Mouse (Mus musculus) left cerebral cortex, adult 9 months (tissue): ENCODE measurements at regions not wholly inside any gene's neighbourhood (a gene's known extent, or its start where the extent isn't known, plus 50 kb on each side); places are given as distances from the start of the nearest gene placed in this dataset.
A peak's percentile ranks its signal among the peaks of the same experiment; 100 is the strongest.

Experiments used
- DNase-seq, 2 experiments: peaks; one replicate each; pipeline ENCODE4 v3.0.0; 2022; ENCODE audit warnings: low spot score in 2 of 2

DNA sequence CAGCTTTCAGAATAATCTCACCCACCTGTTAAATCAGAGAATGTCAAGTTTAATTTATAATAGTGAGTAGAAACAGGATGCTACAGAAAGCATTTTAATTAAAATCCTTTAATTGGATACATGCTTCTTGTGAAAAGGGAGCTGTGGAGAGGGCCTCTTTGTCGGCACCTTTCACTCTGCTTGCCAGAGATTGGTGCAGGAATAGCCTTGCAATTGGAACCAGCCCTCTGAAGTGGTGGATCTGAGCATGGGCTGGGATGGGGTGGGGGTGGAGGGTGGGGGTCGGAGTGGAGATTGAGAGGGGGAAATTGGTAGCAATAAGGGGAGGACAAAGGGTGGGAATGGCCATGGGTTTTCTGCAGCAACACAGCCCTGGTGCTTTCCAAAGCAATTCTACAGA, 207.2 kb downstream of the Tbx15 start:
- DNase-seq, result no peak

DNA sequence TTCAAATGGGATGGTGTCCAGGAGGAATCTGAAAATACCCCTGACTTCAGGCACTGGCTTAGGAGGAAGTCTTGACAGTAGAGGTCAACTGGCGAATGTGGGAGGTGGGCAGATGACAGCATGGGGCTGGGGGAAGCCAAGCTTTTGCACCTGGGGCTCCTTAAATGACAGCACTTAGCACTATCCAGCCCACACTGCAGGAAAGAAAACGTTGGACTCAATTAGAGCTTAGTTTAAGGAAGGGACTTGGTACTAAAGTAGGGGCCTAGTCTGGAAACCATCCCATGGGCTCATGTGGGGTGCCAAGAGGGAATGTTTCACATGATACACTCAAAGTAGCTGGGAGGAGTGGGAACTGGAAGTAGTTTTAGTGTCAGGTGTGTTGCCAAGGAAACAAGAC, 207.6 kb downstream of the Tbx15 start:
- no peak for DNase-seq

DNA sequence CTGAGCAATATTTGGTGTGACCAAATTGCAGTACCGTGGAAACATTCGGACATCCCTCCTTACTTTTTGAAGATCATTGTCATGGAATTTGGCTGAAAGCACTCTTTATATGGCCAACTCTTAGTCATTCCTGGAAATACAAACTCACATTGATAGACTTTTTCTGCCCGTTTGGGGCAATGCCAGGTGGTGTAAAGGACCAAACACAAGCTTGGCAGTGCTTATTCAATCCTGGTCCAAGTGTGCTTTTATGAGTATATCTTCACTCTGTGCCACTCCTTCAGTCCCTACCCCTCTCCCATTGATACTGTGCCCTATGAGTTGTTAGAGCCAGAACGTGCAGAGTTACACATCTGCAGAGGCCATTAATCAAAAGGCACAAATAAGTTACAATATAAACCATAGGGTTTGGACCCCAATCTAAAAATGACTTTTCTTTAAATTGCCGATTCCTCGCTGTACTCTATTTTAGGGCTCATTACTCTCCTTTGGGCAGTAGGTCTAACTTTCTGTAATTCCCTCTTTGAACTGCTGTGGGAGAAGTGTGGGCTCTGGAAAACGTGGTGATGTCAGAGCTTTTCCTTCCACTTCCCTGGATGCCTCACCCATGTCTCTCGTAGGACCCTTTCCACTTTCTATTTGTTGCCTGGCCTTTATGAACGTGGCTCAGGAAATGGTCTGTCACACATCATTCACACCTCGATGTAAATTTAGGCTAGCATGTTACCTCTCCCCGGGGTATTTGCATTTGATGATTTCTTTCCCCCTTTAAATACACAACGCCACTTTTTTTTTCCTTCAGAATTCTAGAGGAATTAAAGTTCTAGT, 219.1 kb downstream of the Tbx15 start:
- no peak for DNase-seq

DNA sequence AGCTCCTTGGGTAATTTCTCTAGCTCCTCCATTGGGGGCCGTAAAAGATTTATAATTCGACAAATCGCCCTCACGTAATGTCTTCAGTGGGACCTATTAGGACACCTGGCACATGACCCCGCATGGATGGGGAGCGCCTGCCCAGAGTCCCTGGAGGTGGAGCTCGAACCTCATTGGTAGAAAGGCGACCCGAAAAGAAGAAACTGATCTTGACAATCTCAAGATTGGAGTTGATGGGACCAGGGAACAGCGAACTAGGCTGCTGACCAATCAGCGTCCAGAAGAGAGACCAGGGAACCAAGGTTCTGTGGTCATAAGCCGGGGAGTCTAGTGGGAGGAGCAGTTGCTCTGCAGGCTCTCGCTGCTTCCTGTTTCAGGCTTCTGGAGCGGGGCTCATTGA, 259.8 kb downstream of the Tbx15 start:
- no peak for DNase-seq

- no peak for DNase-seq
Measured at GRCm38 (mm10) chr3:99504772-99505171, 264.6 kb downstream of the Tbx15 start.

- DNase-seq, result no peak
Measured at GRCm38 (mm10) chr3:99512250-99512649, 272.1 kb downstream of the Tbx15 start.

- no peak for DNase-seq
Measured at GRCm38 (mm10) chr3:99512933-99513332, 272.8 kb downstream of the Tbx15 start.

DNA sequence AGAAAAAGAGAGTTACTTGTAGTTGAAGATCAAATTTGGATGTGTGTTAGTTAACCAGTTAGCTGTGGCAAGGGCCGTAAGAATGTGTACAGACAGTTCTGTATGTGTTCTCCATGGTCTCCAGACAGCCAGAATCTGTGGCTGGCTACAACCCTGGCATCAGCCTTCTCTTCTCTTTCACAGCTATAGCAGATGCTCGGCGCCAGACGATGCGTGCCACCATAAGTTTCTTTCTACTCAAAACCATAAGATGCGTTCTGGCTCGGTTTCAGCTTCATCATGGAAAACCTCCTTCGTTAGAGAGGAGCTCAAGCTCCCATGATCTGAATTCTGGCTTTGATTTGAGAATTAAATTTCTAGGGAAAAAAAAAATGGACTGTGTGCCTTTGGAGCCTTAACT, 275.6 kb downstream of the Tbx15 start:
- DNase-seq, result peak; percentile 4 to 54

DNA sequence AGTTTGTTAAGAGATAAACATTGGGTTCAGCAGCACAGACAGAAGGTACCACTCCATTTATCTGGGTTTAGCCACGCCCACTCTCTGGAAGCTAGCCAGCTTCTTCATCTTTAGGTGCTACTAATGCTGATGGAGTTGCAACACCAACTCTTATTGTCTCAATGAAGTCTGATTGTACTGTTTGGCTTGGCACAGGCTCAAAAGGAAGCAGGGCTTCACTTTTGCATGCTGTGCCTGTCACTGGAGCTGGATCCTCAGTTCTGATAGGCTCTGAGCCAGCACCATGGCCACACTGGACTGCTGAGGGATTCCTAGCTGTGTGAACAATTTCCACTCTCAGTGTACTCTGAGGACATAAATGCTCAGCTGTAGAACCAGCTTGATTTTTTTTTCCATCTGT, 320.7 kb downstream of the Tbx15 start:
- no peak for DNase-seq

GRCm38 (mm10) chr3:99573335-99573976, 311.8 kb upstream of the Spag17 start:
- DNase-seq, result no peak

- DNase-seq, result no peak
Measured at GRCm38 (mm10) chr3:99573977-99574373, 311.2 kb upstream of the Spag17 start.

- no peak for DNase-seq
Measured at GRCm38 (mm10) chr3:99602679-99603078, 282.5 kb upstream of the Spag17 start.

DNA sequence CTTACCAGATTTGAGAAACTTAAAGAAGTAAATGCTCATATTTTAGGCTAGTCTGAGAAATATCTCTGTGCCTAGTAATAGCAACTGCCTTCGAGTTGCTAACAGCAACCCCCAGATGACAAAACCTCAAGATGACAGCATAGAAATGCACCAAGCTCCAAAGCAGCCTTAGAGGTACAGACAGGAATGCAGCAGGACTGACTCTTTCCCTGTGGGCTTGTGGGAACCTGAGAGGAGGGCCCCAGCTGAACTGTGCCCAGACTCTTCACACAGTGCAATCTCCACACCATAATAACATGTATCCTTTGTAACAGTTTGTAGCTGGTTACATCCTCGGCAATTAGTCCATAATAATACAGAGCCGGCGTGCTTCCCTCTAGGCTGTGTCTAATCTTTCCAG, 252.9 kb upstream of the Spag17 start:
- DNase-seq, result peak in 1 of 2 experiments; percentile 3

- no peak for DNase-seq
Measured at GRCm38 (mm10) chr3:99641343-99642106, 243.7 kb upstream of the Spag17 start.

GRCm38 (mm10) chr3:99644910-99645309, 240.3 kb upstream of the Spag17 start:
- no peak for DNase-seq

GRCm38 (mm10) chr3:99645318-99645717, 239.9 kb upstream of the Spag17 start:
- no peak for DNase-seq

- no peak for DNase-seq
Measured at GRCm38 (mm10) chr3:99657617-99658016, 227.6 kb upstream of the Spag17 start.

GRCm38 (mm10) chr3:99663783-99664182, 221.4 kb upstream of the Spag17 start:
- no peak for DNase-seq

DNA sequence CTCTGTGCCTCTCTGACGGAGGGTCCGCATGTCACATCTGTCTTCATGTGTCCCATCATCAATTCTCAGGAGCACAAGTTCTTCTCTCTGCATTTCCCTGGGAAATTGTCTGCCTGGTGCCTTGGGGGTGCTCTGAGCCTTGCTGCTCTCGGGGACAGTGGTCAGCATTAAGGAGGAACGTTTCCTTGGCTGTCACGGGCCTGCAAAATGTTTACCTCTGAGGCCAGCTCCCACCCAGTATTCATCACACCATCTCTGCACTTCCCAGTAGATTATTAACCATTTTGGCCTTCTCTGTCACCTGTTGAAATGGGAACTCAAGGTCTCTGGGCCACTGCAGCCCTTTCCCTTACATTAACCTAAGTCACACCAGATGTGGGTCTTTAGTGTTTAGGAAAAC, 219.8 kb upstream of the Spag17 start:
- no peak for DNase-seq

GRCm38 (mm10) chr3:99665902-99666768, 219.1 kb upstream of the Spag17 start:
- no peak for DNase-seq

DNA sequence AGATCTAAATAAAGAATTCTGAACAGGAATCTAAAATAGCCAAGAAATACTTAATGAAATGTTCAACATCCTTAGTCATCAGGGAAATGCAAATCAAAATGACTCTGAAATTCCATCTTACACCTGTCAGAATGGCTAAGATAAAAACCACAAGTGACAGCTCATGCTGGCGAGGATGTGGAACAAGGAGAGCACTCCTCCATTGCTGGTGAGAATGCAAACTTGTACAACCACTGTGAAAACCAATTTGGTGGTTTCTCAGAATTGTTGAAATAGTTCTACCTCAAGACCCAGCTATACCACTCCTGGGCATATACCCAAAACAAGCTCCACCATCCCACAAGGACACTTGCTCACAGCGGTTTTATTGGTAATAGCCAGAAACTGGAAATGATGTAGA, 211.1 kb upstream of the Spag17 start:
- DNase-seq, result no peak

GRCm38 (mm10) chr3:99709506-99709905, 175.7 kb upstream of the Spag17 start:
- DNase-seq, result no peak
